Mouse (Mus musculus): ENCODE data around the gene B430218F22Rik. TPM values are rescaled to one million over a fixed set of nuclear protein-coding genes. Genes with fewer than 3 reads are reported as not detected.

The B430218F22Rik gene
- polyA plus RNA-seq (2017; shearing (Covaris generic)), result 1 to 10 TPM in 1 of 2 experiments, under 1 TPM in 1; 0.51 to 1.7 TPM

DNA sequence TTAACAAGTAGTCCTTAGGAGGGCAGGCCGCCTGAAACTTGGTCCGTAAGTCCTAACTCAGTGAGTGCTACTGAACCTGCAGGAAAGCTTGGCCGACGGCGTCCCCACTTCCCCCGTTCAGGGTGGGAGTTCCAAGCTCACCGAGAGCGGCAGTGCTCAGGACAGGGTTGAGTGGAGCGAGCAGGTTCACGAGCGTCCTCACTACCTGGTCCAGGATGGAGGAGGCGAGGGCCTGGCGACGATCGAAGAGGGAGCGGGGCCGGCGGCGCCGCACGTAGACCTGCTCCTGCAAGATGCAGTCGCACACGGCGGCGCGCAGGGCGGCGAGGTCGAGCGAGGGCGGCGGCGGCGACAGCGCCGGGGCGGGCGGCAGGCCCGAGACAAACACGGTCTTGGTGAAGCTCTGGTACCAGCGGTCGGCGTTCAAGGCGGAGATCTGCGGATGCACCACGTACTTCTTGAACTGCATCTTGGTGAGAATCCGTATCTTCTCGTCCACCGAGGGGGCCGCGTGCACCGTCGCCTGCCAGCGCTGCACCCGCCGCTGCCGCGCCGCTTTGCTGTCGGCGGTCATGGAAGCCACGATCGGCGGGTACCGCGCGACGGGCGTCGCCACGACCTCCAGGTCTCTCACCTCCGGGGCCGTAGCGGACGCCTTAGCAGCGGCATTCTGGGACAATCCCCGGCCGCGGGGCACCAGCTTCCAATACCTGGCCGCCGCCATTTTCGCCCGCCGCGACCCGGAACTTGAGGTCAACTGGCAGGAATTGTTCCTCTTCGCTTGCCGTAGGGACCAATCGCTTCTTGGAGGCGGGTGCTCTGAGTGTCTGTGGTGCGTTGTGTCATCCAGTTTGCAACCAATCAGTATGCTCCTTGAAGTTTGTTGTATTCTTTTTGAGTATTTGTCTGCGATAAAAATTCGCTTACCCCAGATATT lies at the start of gene B430218F22Rik, which contains the start of gene Mrps30:
Gene B430218F22Rik (plus strand): TSS at position 120 of the 937 bp plus-strand sequence.
Gene Mrps30 (minus strand): TSS at position 742 of the 937 bp plus-strand sequence.

Other genes with a start within 250 kb of the B430218F22Rik start
- gene Mrps30, start 622 bp downstream of the B430218F22Rik start, polyA plus RNA-seq (2017; shearing (Covaris generic)), result 10 to 100 TPM; 29.5 to 32.8 TPM

Data from inflammation-experienced regulatory T-cells (primary cell).